Mouse (Mus musculus) erythroblast, adult 5-6 weeks (primary cell): ENCODE measurements around the gene Fh1. TPM values are rescaled to one million over a fixed set of nuclear protein-coding genes. Genes with fewer than 3 reads are reported as not detected.

Source experiments
- ATAC-seq: replicated peaks from 2 replicates; pipeline ENCODE4 v1.8.0; 2016; ENCODE audit warnings: moderate number of reproducible peaks, mild to moderate bottlenecking, moderate TSS enrichment, inconsistent platforms; ENCODE audit not compliant: poor library complexity, low FRiP score, severe bottlenecking
- total RNA-seq, 2 experiments: library from RNA; stranded (forward) in 1 of 2; stranded (reverse) in 1 of 2; fragments of 150-400 nt in 1 of 2; fragments of 200-764, 138-1000 nt in 1 of 2; gene quantifications; 2 replicates each; pipeline versions ENCODE4 v1.2.3 to v1.2.4; 2015 to 2017; ENCODE audit warnings: low replicate concordance in 2 of 2

Gene Fh1
- total RNA-seq, 2 experiments from 2014 or later: 7.3 to 14.1 TPM

DNA sequence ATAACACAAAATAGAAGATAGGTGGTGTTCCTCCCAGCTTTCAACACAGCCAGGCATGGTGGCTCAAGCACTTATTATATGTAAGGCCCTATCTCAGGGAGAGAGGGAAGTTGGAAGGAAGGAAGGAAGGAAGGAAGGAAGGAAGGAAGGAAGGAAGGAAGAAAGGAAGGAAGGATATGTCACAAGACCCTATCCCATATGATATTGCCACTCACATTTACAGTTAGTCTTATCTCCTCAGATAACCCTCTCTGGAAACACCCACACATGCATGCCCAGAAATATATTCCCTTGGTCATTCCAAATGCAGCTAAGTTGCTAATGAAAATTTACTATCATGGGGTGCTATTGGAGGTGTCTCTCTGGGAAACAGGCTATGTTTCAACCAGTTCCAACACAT is 63.6 kb downstream of the Fh1 start:
- no peak for ATAC-seq

DNA sequence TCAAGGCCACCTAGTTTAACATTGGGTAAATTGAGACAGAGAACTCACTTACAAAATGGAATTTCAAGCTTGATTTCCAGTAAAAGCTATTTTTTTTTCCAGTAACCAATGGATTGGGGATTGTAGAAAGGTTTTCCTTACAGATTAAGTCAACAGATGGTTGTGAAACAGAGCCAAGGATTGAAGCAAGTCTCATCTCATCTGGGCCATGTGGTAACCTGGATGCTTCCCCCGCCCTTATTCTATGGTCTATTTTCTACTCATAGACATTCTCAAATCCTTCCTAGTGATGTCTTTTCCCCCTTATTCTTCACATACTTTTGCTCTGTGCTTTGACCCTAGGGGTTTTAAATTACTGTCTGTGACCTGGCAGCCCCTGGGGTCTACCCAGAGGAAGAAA is 70.8 kb downstream of the Fh1 start:
- no peak for ATAC-seq

DNA sequence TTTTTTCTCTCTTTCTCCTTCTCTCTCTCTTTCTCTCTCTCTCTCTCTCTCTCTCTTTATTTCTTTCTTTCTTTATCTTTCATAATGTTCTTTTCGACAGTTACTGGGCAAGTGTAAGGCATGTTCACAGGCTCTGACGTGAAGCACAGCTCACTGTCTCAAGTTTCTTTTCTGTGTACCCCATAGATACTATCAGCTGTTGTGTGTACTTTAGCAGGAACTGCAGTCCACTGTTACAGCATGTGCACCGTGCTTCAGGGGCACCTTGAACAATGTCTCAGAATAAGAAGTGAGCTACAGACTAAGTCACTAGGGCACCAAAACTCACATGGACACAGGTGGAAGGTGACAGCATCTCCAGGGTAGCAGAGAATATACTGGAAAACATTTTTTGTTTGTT is 73.0 kb downstream of the Fh1 start:
- no peak for ATAC-seq

DNA sequence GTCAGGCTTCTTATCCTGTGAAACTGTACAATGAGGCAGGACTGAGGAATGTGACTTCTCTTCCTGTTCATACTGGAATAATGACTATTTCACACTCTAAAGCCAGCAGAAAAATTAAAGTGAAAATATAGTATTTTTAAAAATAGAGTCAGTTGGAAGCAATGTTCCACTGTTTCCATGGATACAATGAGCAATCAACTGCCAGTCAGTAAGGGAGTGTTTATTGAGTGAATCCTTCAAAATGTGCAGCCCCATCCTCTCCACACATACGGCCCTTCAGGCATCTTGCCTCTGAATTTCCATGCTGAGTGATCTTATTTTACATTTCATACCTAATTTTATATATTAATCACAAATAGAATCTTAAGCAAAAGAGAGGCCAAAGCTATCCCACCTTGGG is 74.8 kb downstream of the Fh1 start:
- ATAC-seq: no peak

Other genes starting within 250 kb of the Fh1 start
- not detected in 2 replicates for gene Rgs7, start 133.1 kb downstream of the Fh1 start, total RNA-seq (2015; ENCODE audit: low replicate concordance)
- gene Rgs7, start 133.1 kb downstream of the Fh1 start, total RNA-seq (2017; ENCODE audit: low replicate concordance): not detected in 2 replicates
- gene Kmo, start 5.3 kb downstream of the Fh1 start, total RNA-seq (2015; ENCODE audit: low replicate concordance): 0.63 and 1.7 TPM in 2 replicates
- gene Kmo, start 5.3 kb downstream of the Fh1 start, total RNA-seq (2017; ENCODE audit: low replicate concordance): 0.09 and 0.14 TPM in 2 replicates
- not detected in 2 replicates for gene Opn3, start 67.1 kb upstream of the Fh1 start, total RNA-seq (2015; ENCODE audit: low replicate concordance)
- gene Opn3, start 67.1 kb upstream of the Fh1 start, total RNA-seq (2017; ENCODE audit: low replicate concordance): 1.7 TPM in 1 of 2 replicates, not detected in the other
- gene Chml, start 67.3 kb upstream of the Fh1 start, total RNA-seq (2015; ENCODE audit: low replicate concordance): 4.6 and 5.9 TPM in 2 replicates
- 2.0 and 3.7 TPM in 2 replicates for gene Chml, start 67.3 kb upstream of the Fh1 start, total RNA-seq (2017; ENCODE audit: low replicate concordance)
- not detected in 2 replicates for gene Wdr64, start 73.0 kb upstream of the Fh1 start, total RNA-seq (2015; ENCODE audit: low replicate concordance)
- gene Wdr64, start 73.0 kb upstream of the Fh1 start, total RNA-seq (2017; ENCODE audit: low replicate concordance): not detected in 2 replicates